Mouse (Mus musculus) gastrocnemius, adult 2 months (tissue): Measurements from ENCODE around the gene B3galnt1. TPM values are rescaled to one million over a fixed set of nuclear protein-coding genes. Genes with fewer than 3 reads are reported as not detected.
"Not testable (repeated sequence)": the region's sequence is repeated elsewhere in the genome, so short reads cannot be mapped to it uniquely, and the experiment has no call there.

Experiments used
- DNase-seq: peaks from one replicate; pipeline ENCODE4 v3.0.0; 2022
- H3K27ac ChIP-seq: fragments of 200-600 bp; 2 replicates; pipeline ENCODE4 v1.8.1; 2022; ENCODE audit warnings: mild to moderate bottlenecking
- H3K4me3 ChIP-seq: fragments of 200-600 bp; 2 replicates; pipeline ENCODE4 v1.8.1; 2022; ENCODE audit warnings: mild to moderate bottlenecking, moderate library complexity
- CTCF ChIP-seq: fragments of 200-600 bp; IDR thresholded peaks from 2 replicates; pipeline ENCODE4 v1.8.1; 2022; ENCODE audit warnings: antibody characterized with exemption, mild to moderate bottlenecking, moderate library complexity
- intact Hi-C: fragments of 180-260 bp; cut with DNase I; formaldehyde crosslinking; loops from one replicate; pipeline ENCODE4 v1.15.1; 2025
- total RNA-seq, 2 experiments: library from RNA; stranded (reverse); gene quantifications; 2 replicates each; pipeline ENCODE4 v1.2.3; 2021

Gene B3galnt1
- total RNA-seq, 2 experiments from 2014 or later: 1.5 to 2.0 TPM

- no peak for DNase-seq
- intact Hi-C loops: loop anchor here (10.0 kb wide), 1 partner anchor 128 kb away; the partner anchor contains the start of gene Nmd3
- no peak for TF ChIP-seq CTCF
- Histone ChIP-seq H3K27ac (no peak overlapping the region), H3K4me3 (peak overlapping the region; percentile 94)
Measured at GRCm38 (mm10) chr3:69597211-69597610, 1.5 kb downstream of the B3galnt1 start.

DNA sequence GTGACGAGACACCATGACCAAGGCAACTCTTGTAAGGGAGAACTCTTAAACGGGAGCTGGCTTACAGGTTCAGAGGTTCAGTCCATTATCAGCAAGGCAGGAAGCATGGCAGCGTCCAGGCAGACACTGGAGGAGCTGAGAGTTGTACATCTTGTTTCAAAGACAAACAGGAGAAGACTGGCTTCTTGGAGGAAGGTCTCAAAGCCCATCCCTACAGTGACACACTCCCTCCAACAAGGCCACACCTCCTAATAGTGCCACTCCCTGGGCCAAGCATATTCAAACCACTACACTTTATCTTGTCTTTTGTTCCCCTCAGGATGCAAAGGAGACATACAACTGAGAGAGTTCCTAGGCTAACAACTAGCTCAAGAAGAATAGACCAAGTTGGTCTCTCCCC is 2.6 kb downstream of the B3galnt1 start:
- DNase-seq: no peak
- intact Hi-C loops: loop anchor here (10.0 kb wide), 1 partner anchor 129 kb away; the partner anchor contains the start of gene Nmd3
- no peak for TF ChIP-seq CTCF
- no peak overlapping the region for H3K4me3 ChIP-seq
- H3K27ac ChIP-seq: no peak overlapping the region

DNA sequence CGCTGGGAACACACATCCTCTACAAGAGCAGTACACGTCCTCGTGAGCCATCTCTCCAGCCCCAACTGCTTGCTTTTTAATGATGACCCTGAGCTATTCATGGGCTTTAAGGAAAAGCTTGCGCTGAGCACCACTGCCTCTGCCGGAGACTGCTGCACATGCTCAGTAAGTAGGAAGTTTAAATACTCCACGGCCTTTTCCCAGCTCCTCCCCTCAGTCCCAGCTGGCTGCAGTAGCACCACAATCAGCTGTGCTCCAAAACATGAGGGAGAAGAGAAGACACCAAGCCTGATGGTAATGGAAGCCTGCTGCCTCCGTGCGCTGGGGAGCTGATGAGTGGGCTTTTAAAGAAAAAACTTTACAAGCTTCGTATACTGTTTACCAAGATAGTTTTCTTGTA is 4.7 kb downstream of the B3galnt1 start:
- Histone ChIP-seq H3K27ac (no peak overlapping the region), H3K4me3 (no peak overlapping the region)
- DNase-seq: no peak
- intact Hi-C loops: loop anchor here (10.0 kb wide), 1 partner anchor 131 kb away; the partner anchor contains the start of gene Nmd3
- TF ChIP-seq CTCF: no peak

GRCm38 (mm10) chr3:69593426-69593825 is 5.3 kb downstream of the B3galnt1 start:
- no peak overlapping the region for H3K27ac ChIP-seq
- DNase-seq: no peak
- intact Hi-C loops: loop anchor here (10.0 kb wide), 1 partner anchor 131 kb away; the partner anchor contains the start of gene Nmd3
- no peak overlapping the region for H3K4me3 ChIP-seq
- TF ChIP-seq CTCF: no peak

GRCm38 (mm10) chr3:69588101-69588760 is 10.5 kb downstream of the B3galnt1 start:
- Histone ChIP-seq H3K27ac (no peak overlapping the region), H3K4me3 (no peak overlapping the region)
- intact Hi-C loops: no loop called here

DNA sequence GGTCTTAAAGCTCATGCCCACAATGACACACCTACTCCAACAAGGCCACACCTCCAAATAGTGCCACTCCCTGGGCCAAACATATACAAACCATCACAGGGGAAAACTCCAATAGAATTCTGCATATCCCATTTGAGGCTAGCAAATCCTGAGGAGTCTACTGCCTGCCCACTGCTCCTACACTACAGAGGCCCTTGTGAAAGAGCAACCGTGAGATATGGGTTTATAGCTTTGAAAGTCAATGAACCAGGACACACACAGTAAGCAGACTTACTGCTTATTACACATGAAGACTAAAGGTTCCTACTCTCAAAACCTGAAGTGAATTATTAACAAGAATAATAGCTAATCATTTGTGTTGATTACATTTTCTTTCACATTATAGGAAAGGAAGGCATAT is 15.0 kb downstream of the B3galnt1 start:
- Histone ChIP-seq H3K27ac (no peak overlapping the region), H3K4me3 (no peak overlapping the region)
- DNase-seq: no peak
- intact Hi-C loops: no loop called here
- TF ChIP-seq CTCF: no peak

More at GRCm38 (mm10) chr3:69588101-69588760, 10.5 kb downstream of the B3galnt1 start:
- TF ChIP-seq CTCF: no peak
- DNase-seq: no peak

- TF ChIP-seq CTCF: peak; percentile 38
- DNase-seq: no peak
- intact Hi-C loops: no loop called here
- no peak overlapping the region for H3K4me3 ChIP-seq
- H3K27ac ChIP-seq: no peak overlapping the region
Measured at GRCm38 (mm10) chr3:69578791-69579190, 20.0 kb downstream of the B3galnt1 start.

GRCm38 (mm10) chr3:69576715-69577114 is 22.0 kb downstream of the B3galnt1 start:
- TF ChIP-seq CTCF: no peak
- intact Hi-C loops: no loop called here
- DNase-seq: no peak
- H3K4me3 ChIP-seq: no peak overlapping the region
- H3K27ac ChIP-seq: no peak overlapping the region

DNA sequence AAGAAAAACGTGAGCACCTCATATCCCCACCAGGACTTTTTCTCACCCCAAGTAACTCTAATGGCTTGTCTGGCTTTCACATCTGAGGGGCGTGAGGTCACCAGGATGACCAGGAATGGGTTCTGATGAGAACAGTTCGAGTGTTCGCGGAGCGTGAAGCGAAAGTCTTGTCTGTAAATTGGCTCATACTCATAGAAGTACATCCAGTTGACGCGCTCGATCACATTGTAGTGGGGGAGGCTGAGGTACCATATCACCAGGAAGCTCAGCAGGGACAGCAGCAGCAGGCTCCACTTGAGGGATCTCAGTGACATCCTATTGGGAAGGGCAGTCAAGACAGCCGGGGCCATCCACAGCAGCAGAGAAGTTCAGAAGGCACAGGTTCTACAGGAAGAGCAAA is 23.2 kb downstream of the B3galnt1 start:
- no peak overlapping the region for H3K4me3 ChIP-seq
- no peak for TF ChIP-seq CTCF
- intact Hi-C loops: no loop called here
- H3K27ac ChIP-seq: no peak overlapping the region
- no peak for DNase-seq

GRCm38 (mm10) chr3:69572561-69572960 is 26.2 kb downstream of the B3galnt1 start:
- Histone ChIP-seq H3K27ac (no peak overlapping the region), H3K4me3 (no peak overlapping the region)
- no peak for TF ChIP-seq CTCF
- no peak for DNase-seq
- intact Hi-C loops: no loop called here

DNA sequence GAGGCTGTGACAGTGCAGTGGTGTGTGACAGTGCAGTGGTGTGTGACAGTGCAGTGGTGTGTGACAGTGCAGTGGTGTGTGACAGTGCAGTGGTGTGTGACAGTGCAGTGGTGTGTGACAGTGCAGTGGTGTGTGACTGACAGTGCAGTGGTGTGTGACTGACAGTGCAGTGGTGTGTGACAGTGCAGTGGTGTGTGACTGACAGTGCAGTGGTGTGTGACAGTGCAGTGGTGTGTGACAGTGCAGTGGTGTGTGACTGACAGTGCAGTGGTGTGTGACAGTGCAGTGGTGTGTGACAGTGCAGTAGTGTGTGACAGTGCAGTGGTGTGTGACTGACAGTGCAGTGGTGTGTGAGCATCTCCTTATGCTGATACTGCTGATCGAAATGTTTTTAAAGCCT is 33.2 kb downstream of the B3galnt1 start:
- DNase-seq, intact Hi-C loops: not testable (repeated sequence)

GRCm38 (mm10) chr3:69563406-69563805 is 35.4 kb downstream of the B3galnt1 start:
- no peak for TF ChIP-seq CTCF
- intact Hi-C loops: no loop called here
- Histone ChIP-seq H3K27ac (no peak overlapping the region), H3K4me3 (no peak overlapping the region)
- no peak for DNase-seq

More for the DNA sequence above, 33.2 kb downstream of the B3galnt1 start:
- not testable (repeated sequence) for H3K27ac ChIP-seq, H3K4me3 ChIP-seq

DNA sequence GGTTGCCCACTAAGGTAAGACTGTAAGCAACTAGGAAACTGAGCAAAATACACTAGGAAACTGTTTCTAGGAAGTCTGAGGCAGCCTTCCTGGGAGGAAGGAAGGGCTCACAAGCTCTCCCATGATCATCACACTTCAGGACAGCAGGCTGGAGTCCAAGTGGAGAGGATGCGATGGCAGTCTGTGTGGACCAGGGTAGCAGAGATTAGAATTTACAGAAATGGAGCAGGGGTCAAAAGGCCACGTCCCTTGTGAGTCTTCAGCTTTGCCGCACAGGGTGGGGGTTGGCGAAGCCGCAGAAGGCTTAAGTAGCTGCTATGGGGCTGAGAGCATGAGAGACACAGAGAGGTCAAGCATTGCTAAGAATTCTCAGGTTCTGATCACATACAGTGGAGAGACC is 37.1 kb downstream of the B3galnt1 start:
- DNase-seq: no peak
- TF ChIP-seq CTCF: no peak
- Histone ChIP-seq H3K4me3 (no peak overlapping the region), H3K27ac (no peak overlapping the region)
- intact Hi-C loops: no loop called here

DNA sequence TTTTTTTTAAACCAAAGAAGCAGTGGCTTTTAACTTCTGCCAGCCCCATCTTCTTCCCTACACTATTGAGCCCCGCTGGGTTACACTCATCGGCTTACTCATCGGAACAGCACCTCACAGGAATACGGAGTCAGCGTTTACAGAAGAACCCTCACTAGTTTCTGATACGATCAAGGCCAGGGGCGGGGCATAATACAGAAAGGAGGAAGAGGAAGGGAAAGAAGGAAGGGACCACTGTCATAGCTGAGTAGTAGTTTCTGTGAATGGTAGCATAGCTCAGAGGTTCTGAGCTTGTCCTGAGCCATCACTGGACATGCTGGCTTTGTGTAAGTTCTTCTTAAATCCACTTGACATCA is 38.8 kb downstream of the B3galnt1 start:
- no peak overlapping the region for H3K27ac ChIP-seq
- intact Hi-C loops: no loop called here
- no peak for DNase-seq
- no peak for TF ChIP-seq CTCF
- H3K4me3 ChIP-seq: no peak overlapping the region
